Mouse (Mus musculus) lung, postnatal 36 days (tissue): Measurements from ENCODE around the gene Frrs1.

ENCODE experiments used
- DNase-seq: peaks from one replicate; pipeline ENCODE4 v3.0.0; 2022; ENCODE audit warnings: mixed read lengths

Gene Frrs1

GRCm38 (mm10) chr3:116914931-116915330, 55.7 kb downstream of the Frrs1 start:
- no peak for DNase-seq

DNA sequence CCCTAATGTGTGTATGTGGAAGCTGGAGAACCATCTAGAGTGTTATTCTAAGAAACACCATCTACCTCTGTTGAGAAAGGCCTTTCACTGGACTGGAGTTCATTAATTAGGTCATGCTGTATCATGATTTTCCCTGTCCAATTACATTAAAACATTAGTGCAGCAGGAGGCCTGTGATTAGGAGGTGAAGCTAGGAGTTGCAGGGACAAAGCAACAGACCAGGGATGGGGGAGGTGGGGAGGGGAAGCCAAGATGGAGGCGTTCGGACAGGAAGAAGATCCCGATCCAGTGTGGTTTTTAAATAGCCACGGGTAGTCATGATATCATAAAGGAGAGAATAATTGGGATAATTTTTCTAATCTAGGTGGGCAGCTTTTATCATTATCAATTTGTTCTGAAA, 57.8 kb downstream of the Frrs1 start:
- DNase-seq: no peak

- DNase-seq: no peak
Measured at GRCm38 (mm10) chr3:116921535-116921934, 62.3 kb downstream of the Frrs1 start.

- DNase-seq: no peak
Measured at GRCm38 (mm10) chr3:116923042-116923441, 63.8 kb downstream of the Frrs1 start.

DNA sequence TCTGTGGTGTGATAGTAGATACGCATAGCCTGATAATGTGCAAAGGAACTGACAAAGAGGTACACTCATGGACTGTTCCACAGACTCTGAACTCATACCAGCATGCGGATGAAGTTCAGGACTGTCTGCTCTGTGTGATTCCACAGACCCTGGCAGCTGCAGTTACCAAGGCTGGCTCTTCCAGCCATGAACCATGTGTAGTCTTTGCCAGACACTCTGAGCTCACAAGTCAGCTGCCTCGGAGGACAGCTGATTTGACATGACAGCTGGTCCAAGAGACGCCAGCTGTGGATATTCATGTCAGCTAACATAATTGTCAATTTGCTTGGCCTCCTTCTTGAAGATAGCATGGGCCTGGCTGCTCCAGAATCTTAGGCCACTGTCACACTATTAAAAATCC, 69.7 kb downstream of the Frrs1 start:
- DNase-seq: peak; percentile 49

GRCm38 (mm10) chr3:116933158-116933557, 73.9 kb downstream of the Frrs1 start:
- DNase-seq: no peak

GRCm38 (mm10) chr3:116936934-116937691, 77.8 kb downstream of the Frrs1 start:
- DNase-seq: no peak

DNA sequence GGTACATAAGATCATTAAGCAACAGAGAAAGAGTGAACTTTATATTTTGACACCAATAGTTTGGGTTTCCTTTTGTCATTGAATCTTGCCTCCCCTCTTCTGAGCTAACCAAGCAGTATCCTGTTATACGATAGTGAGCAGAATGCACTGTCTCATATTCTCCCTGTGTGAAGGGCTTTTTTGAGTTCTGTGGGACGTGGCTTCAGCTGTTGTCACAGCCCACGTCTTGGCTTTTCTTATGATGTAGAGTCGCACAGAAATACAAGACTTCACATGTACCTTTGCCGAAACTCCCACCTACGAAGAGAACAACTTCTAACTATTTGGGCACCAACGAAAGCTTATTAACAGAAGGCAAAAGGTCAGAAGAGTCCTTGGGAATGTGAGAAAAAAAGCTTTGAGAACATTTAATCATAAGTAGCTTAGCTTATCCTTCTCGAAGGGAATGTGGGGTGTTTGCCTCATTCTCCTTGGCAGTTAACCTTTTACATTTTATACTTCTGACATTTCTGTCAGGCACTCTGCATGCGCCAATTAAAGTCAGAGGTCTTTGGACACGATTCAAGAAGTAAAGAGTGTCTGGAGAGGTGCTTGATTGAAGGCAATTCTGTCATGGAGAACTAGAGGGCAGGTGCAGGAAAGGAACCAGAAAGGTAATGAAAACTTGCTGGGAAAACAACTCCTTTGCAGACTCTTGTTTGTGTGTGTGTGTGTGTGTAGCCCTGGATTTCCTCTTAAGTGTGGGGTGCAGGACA, 81.7 kb downstream of the Frrs1 start:
- DNase-seq: peak; percentile 69

DNA sequence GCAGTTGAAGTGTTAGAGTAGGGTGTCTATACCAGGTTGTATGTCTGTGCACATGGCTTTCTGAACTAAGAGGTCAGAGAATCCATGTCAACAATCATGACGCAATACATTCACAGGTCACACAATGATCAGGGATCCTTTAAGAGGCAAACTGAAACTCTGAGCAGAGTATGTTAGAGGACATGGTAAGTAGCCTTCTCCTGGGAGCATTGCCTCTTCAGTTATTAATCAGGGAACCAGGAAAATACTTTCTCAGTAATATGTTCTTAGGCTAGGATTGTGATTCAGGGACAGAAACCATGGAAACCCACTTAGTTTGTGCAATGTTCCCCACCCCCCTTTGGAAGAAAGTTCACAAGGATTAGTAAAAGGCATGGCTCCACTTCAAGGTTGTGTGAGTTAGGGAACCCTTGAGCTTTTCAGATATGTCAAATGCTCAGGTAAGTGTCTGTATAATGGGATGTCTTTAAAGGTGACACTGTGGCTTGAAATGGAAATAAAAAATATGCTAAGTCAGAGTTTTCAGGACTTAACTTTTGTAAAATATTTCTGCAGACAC, 82.4 kb downstream of the Frrs1 start:
- DNase-seq: peak; percentile 18

DNA sequence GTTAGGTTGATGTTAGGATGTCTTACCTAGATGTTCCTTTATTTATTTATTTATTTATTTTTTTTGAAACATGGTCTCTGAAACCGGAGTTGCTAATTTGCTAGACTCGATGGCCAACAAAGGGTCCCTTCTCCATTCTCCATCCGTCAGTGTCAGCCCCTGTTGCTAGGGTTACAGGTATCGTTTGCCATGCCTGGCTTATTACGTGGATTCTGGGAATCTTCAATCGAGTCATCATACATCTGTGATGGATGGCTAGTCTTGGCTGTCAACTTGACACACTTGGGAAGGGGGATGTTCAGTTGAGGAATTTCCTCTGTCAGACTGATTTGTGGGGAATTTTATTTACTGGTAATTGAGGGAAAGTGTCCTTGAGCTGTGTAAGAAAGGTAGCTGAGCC, 83.5 kb downstream of the Frrs1 start:
- DNase-seq: no peak

- DNase-seq: no peak
Measured at GRCm38 (mm10) chr3:116943422-116943821, 84.2 kb downstream of the Frrs1 start.

GRCm38 (mm10) chr3:116946476-116946875, 87.2 kb downstream of the Frrs1 start:
- no peak for DNase-seq

GRCm38 (mm10) chr3:116950665-116951115, 91.4 kb downstream of the Frrs1 start:
- peak; percentile 57 for DNase-seq

GRCm38 (mm10) chr3:116951489-116951888, 92.2 kb downstream of the Frrs1 start:
- peak; percentile 53 for DNase-seq

GRCm38 (mm10) chr3:116952242-116952899, 93.1 kb downstream of the Frrs1 start:
- DNase-seq: peak; percentile 69

DNA sequence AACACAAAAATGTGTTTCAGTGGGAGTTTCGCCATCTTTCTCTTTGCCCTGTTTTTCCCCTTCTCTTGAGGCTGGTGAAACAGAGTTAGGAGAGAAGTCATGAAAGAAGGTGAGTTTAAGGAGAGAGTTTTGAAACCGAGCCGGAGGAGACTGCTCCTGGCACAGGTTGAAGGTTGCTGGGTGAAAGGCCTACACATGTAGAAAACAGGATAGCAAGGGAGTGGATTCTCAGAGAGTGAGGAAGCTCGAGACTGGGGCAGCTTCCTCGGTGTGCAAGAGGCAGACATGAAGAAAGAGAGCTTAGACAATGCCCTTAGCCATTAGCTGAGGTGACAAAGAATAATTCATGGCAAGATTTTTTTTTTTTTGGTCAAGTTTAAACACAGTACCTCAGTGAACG, 94.1 kb downstream of the Frrs1 start:
- no peak for DNase-seq

DNA sequence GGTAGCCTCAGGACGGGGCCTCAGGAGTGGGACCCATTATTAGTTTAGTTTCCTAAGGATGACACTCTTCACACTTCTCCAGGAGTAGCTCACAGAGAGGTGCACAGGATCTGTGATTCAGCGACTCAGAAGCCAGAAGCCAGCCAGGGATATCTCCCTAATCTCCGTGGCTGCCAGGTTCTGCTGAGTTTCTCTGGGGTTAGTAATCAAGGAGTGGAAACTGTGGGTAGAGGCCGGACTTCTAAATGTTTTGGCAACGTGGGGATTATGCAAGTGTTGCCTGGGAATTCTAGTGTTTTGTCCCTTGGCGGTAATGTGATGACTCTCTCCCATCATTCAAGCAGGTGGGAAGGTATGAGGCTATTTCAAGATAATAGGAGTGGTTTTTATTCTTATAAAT, 95.8 kb downstream of the Frrs1 start:
- peak; percentile 58 for DNase-seq
